ENCODE assay signal across 9 mouse cellular contexts in genomic region chr8:47994618-47995274, GRCm38 (mm10). TPM values are rescaled to one million over a fixed set of nuclear protein-coding genes. Genes with fewer than 3 reads are reported as not detected.
DNase-seq lines count a peak whose midpoint lies in the region; ATAC-seq lines count a peak whose summit lies in the region.
"Had no signal": no experiment of that assay in that cellular context is flagged by ENCODE, and none has a peak within 500 bp of the region (broad histone marks: within the 10 kb centered on the region; RNA-seq: fewer than 3 reads in every experiment).

No protein-coding gene starts in this region.

- H3K9ac ChIP-seq in embryonic facial prominence, embryonic 14.5 days (ENCODE audit: low read depth, low read length): no peak overlapping the region
- H3K9ac ChIP-seq in hindbrain, embryonic 16.5 days (ENCODE audit: low read depth, low read length): no peak overlapping the region

- H3K36me3 ChIP-seq in embryonic facial prominence, embryonic 14.5 days (ENCODE audit: control insufficient read depth, insufficient read depth, low read length): no peaks in the 10 kb centered on the region
- H3K36me3 ChIP-seq in hindbrain, embryonic 16.5 days (ENCODE audit: control insufficient read depth, insufficient read depth, low read length): no peaks in the 10 kb centered on the region

- H3K27ac ChIP-seq in embryonic facial prominence, embryonic 14.5 days (replicated peaks; ENCODE audit: low read depth, low read length): no peak overlapping the region
- H3K27ac ChIP-seq in hindbrain, embryonic 16.5 days (ENCODE audit: low read depth, low read length): no peak overlapping the region

- H3K4me2 ChIP-seq in embryonic facial prominence, embryonic 14.5 days (ENCODE audit: low read depth, low read length): peak overlapping the region; percentile 51
- no peak overlapping the region for H3K4me2 ChIP-seq in hindbrain, embryonic 16.5 days (ENCODE audit: low read length)

- peak; percentile 28 for DNase-seq in adrenal gland, adult 2 months
- DNase-seq in adrenal gland, adult 8-10 months: no peak
- peak; percentile 71 for DNase-seq in embryonic facial prominence, embryonic 14.5 days (ENCODE audit: low spot score)
- peak; percentile 67 for DNase-seq in kidney, adult 9 months
- DNase-seq in lung, postnatal 36 days: peak; percentile 40
- no peak for DNase-seq in thymus, adult 18-20 months
- no peak for DNase-seq in layer of hippocampus, postnatal 10 days (ENCODE audit: low spot score in 2 of 2)
- DNase-seq: thymus, postnatal 25 days had no signal

- no peaks in the 10 kb centered on the region for H3K27me3 ChIP-seq in embryonic facial prominence, embryonic 14.5 days (replicated peaks; ENCODE audit: control insufficient read depth, insufficient read depth, low read length)
- H3K27me3 ChIP-seq in hindbrain, embryonic 16.5 days (replicated peaks; ENCODE audit: control insufficient read depth, insufficient read depth, low read length): no peaks in the 10 kb centered on the region

- H3K4me1 ChIP-seq in embryonic facial prominence, embryonic 14.5 days (ENCODE audit: control insufficient read depth, insufficient read depth, low read length): peaks cover 12% of the 10 kb centered on the region; the same call in 1 of the 2 replicates
- peaks cover 4% of the 10 kb centered on the region for H3K4me1 ChIP-seq in hindbrain, embryonic 16.5 days (ENCODE audit: control insufficient read depth, insufficient read depth, low read depth, low read length)

- H3K4me3 ChIP-seq in embryonic facial prominence, embryonic 14.5 days (ENCODE audit: low read depth, low read length): peak overlapping the region; percentile 15
- H3K4me3 ChIP-seq in hindbrain, embryonic 16.5 days (ENCODE audit: low read length): no peak overlapping the region

- 48% methylated on average over 25 of the region's 25 CpGs for WGBS in embryonic facial prominence, embryonic 14.5 days
- 68% methylated on average over 25 of the region's 25 CpGs for WGBS in hindbrain, embryonic 16.5 days

- no peaks in the 10 kb centered on the region for H3K9me3 ChIP-seq in embryonic facial prominence, embryonic 14.5 days (ENCODE audit: control insufficient read depth, low read length)
- H3K9me3 ChIP-seq in hindbrain, embryonic 16.5 days (ENCODE audit: control insufficient read depth, low read length): no peaks in the 10 kb centered on the region

- no peak for ATAC-seq in embryonic facial prominence, embryonic 14.5 days (ENCODE audit: low read depth)
- ATAC-seq in hindbrain, embryonic 16.5 days: no peak

RNA-seq across cellular contexts. Expression of gene Wwc2, which starts 4.0 kb away (rescaled TPM):
- 10 to 100 TPM; 21.9 to 25.7 TPM for total RNA-seq in adrenal gland, adult 2 months (2021)
- polyA plus RNA-seq in adrenal gland, adult 2 months (2012; rRNA removed): 13.0 and 13.1 TPM in 2 replicates
- total RNA-seq in adrenal gland, adult 8-10 months (2022): 10 to 100 TPM; 21.6 to 34.4 (median 28.8) TPM
- polyA plus RNA-seq in embryonic facial prominence, embryonic 14.5 days (2014; fragmentation: Nextera tagmentation; extraction: Ambion mirVana): 12.5 and 12.7 TPM in 2 replicates
- 5.4 and 5.8 TPM in 2 replicates for polyA plus RNA-seq in hindbrain, embryonic 16.5 days (2015; fragmentation: Nextera tagmentation; extraction: Ambion mirVana)
- 10 to 100 TPM; 26.6 to 29.1 TPM for total RNA-seq in layer of hippocampus, postnatal 10 days (2021)

Comparison
In these comparisons a context has a peak if more than half of its experiments do, and no peak if none do; other contexts are left out.
1. DNase-seq: peak in adrenal gland, adult 2 months (single experiment), embryonic facial prominence, embryonic 14.5 days (single experiment), kidney, adult 9 months (single experiment) and lung, postnatal 36 days (single experiment); none in adrenal gland, adult 8-10 months (single experiment), thymus, adult 18-20 months (0 of 2) and layer of hippocampus, postnatal 10 days (0 of 2).